ENCODE assay signal across 18 mouse cellular contexts in the genomic region with DNA sequence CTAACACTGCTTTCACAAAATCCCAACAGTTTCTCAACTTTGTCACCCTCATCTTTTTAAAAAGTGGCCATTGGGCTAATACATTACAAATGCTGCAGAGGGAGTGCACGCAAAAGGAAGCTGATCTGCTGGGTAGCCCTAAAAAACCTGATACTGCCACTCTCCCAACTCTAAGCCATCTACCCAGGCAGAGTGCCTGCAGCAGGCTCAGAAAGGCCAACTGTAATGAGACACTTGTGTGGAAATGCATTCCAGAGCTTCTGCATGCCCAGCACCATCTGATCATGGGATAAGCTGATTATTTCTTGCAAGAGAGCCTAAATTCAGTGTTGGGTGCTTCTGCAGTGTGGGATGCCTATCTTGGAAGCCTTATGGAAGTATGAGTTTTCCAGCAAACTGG. TPM values are rescaled to one million over a fixed set of nuclear protein-coding genes. Genes with fewer than 3 reads are reported as not detected.
DNase-seq lines count a peak whose midpoint lies in the region; ATAC-seq and TF ChIP-seq lines count a peak whose summit lies in the region.
"Had no signal": no experiment of that assay in that cellular context is flagged by ENCODE, and none has a peak within 500 bp of the region (broad histone marks: within the 10 kb centered on the region; RNA-seq: fewer than 3 reads in every experiment).

No protein-coding gene starts in this region.

- H3K9me3 ChIP-seq in kidney, postnatal 0 days (replicated peaks; ENCODE audit: low read length): no peaks in the 10 kb centered on the region
- no peaks in the 10 kb centered on the region for H3K9me3 ChIP-seq in limb, embryonic 13.5 days
- H3K9me3 ChIP-seq in hindbrain, embryonic 13.5 days: no peaks in the 10 kb centered on the region
- no peaks in the 10 kb centered on the region for H3K9me3 ChIP-seq in liver, embryonic 11.5 days (ENCODE audit: control insufficient read depth, low read length)
- H3K9me3 ChIP-seq: heart, embryonic 12.5 days; hindbrain, embryonic 12.5 days had no signal

- H3K36me3 ChIP-seq in kidney, postnatal 0 days (ENCODE audit: insufficient read depth, low read length): no peaks in the 10 kb centered on the region
- H3K36me3 ChIP-seq in limb, embryonic 13.5 days: no peaks in the 10 kb centered on the region
- H3K36me3 ChIP-seq in hindbrain, embryonic 13.5 days: no peaks in the 10 kb centered on the region
- no peaks in the 10 kb centered on the region for H3K36me3 ChIP-seq in liver, embryonic 11.5 days (ENCODE audit: control insufficient read depth, insufficient read depth, low read length)
- H3K36me3 ChIP-seq: heart, embryonic 12.5 days; hindbrain, embryonic 12.5 days had no signal

- TF ChIP-seq CTCF in kidney, postnatal 0 days (IDR thresholded peaks at IDR 0.05; ENCODE audit: low read depth): no peak

- WGBS in kidney, postnatal 0 days: 63% methylated on average over 1 of the region's 1 CpGs
- 23% methylated on average over 1 of the region's 1 CpGs for WGBS in limb, embryonic 13.5 days
- WGBS in hindbrain, embryonic 13.5 days: 87% methylated on average over 1 of the region's 1 CpGs
- 91% methylated on average over 1 of the region's 1 CpGs for WGBS in liver, embryonic 11.5 days

- H3K4me1 ChIP-seq in kidney, postnatal 0 days (replicated peaks; ENCODE audit: insufficient read depth, low read length): no peaks in the 10 kb centered on the region
- peaks cover 5% of the 10 kb centered on the region; the same call in 1 of the 2 replicates for H3K4me1 ChIP-seq in limb, embryonic 13.5 days
- no peaks in the 10 kb centered on the region for H3K4me1 ChIP-seq in hindbrain, embryonic 13.5 days (replicated peaks)
- H3K4me1 ChIP-seq in liver, embryonic 11.5 days (replicated peaks; ENCODE audit: control insufficient read depth, insufficient read depth, low read length): peaks cover 5% of the 10 kb centered on the region; the same call in 1 of the 2 replicates
- H3K4me1 ChIP-seq: heart, embryonic 12.5 days; hindbrain, embryonic 12.5 days had no signal

- ATAC-seq in kidney, postnatal 0 days (replicated peaks; ENCODE audit: low FRiP score, low read depth): no peak
- ATAC-seq in limb, embryonic 13.5 days (ENCODE audit: low FRiP score, low read depth): no peak
- ATAC-seq in hindbrain, embryonic 13.5 days (ENCODE audit: low FRiP score): no peak
- no peak for ATAC-seq in liver, embryonic 11.5 days (replicated peaks; ENCODE audit: low FRiP score)
- ATAC-seq: CD4-positive, CD25-positive, alpha-beta regulatory T cell, adult 4 months had no signal

- no peak overlapping the region for H3K9ac ChIP-seq in kidney, postnatal 0 days (ENCODE audit: low read depth, low read length)
- H3K9ac ChIP-seq in limb, embryonic 13.5 days: no peak overlapping the region
- H3K9ac ChIP-seq in hindbrain, embryonic 13.5 days: no peak overlapping the region
- H3K9ac ChIP-seq in liver, embryonic 11.5 days (ENCODE audit: low read depth, low read length): no peak overlapping the region
- H3K9ac ChIP-seq: heart, embryonic 12.5 days; hindbrain, embryonic 12.5 days had no signal

- no peak overlapping the region for H3K4me3 ChIP-seq in kidney, postnatal 0 days (replicated peaks; ENCODE audit: low read depth, low read length)
- H3K4me3 ChIP-seq in limb, embryonic 13.5 days: no peak overlapping the region
- H3K4me3 ChIP-seq in hindbrain, embryonic 13.5 days: no peak overlapping the region
- no peak overlapping the region for H3K4me3 ChIP-seq in liver, embryonic 11.5 days (ENCODE audit: low read depth, low read length)
- H3K4me3 ChIP-seq: heart, embryonic 12.5 days; hindbrain, embryonic 12.5 days had no signal

- no peaks in the 10 kb centered on the region for H3K27me3 ChIP-seq in kidney, postnatal 0 days (ENCODE audit: insufficient read depth, low read length)
- H3K27me3 ChIP-seq in limb, embryonic 13.5 days: no peaks in the 10 kb centered on the region
- H3K27me3 ChIP-seq in hindbrain, embryonic 13.5 days: 0 out of 2 replicates have a peak, but pooled peaks cover 4% of the 10 kb centered on the region
- H3K27me3 ChIP-seq in liver, embryonic 11.5 days (replicated peaks; ENCODE audit: control insufficient read depth, insufficient read depth, low read length): no peaks in the 10 kb centered on the region
- H3K27me3 ChIP-seq: heart, embryonic 12.5 days; hindbrain, embryonic 12.5 days had no signal

- no peak overlapping the region for H3K27ac ChIP-seq in kidney, postnatal 0 days
- H3K27ac ChIP-seq in limb, embryonic 13.5 days: peak overlapping the region; percentile 6; the same call in 1 of the 2 replicates
- no peak overlapping the region for H3K27ac ChIP-seq in hindbrain, embryonic 13.5 days
- H3K27ac ChIP-seq in liver, embryonic 11.5 days (ENCODE audit: low read depth, low read length): no peak overlapping the region
- H3K27ac ChIP-seq: hindbrain, embryonic 12.5 days had no signal

- no peak overlapping the region for H3K4me2 ChIP-seq in kidney, postnatal 0 days (ENCODE audit: low read length)
- no peak overlapping the region for H3K4me2 ChIP-seq in limb, embryonic 13.5 days (replicated peaks)
- no peak overlapping the region for H3K4me2 ChIP-seq in hindbrain, embryonic 13.5 days
- H3K4me2 ChIP-seq in liver, embryonic 11.5 days: no peak overlapping the region
- H3K4me2 ChIP-seq: heart, embryonic 12.5 days; hindbrain, embryonic 12.5 days had no signal

- peak; percentile 13 for DNase-seq in kidney, postnatal 0 days (ENCODE audit: low spot score)
- no peak for DNase-seq in kidney, postnatal 14 days
- DNase-seq in adipocyte (ENCODE audit: low spot score): peak; percentile 33
- DNase-seq in gastrocnemius, adult 18-20 months (ENCODE audit: low spot score): peak; percentile 76
- no peak for DNase-seq in heart, adult 11 months
- DNase-seq in liver, embryonic 11.5 days (ENCODE audit: low spot score): no peak
- DNase-seq: cerebellum, adult 2 months; heart, postnatal 14 days; kidney, adult 9 months; kidney, postnatal 4 days; lung, adult 18-20 months; right cerebral cortex, adult 18-20 months; thymus, postnatal 25 days had no signal

RNA-seq across cellular contexts. Expression of a gene that starts 49.6 kb away (rescaled TPM):
- 10.1 and 10.6 TPM in 2 replicates for polyA plus RNA-seq in kidney, postnatal 0 days (2015; fragmentation: Nextera tagmentation; extraction: Ambion mirVana)
- 10 to 100 TPM; 27.7 to 27.9 TPM for total RNA-seq in gastrocnemius, adult 18-20 months (2021)
- 13.3 and 15.8 TPM in 2 replicates for polyA plus RNA-seq in limb, embryonic 13.5 days (2015; fragmentation: Nextera tagmentation; extraction: Ambion mirVana)
- polyA plus RNA-seq in hindbrain, embryonic 13.5 days (2015; fragmentation: Nextera tagmentation; extraction: Ambion mirVana): 14.4 and 15.5 TPM in 2 replicates
- 10.6 and 11.8 TPM in 2 replicates for polyA plus RNA-seq in liver, embryonic 11.5 days (2014; fragmentation: Nextera tagmentation; extraction: Ambion mirVana)

Comparison
In these comparisons a context has a peak if more than half of its experiments do, and no peak if none do; other contexts are left out.
1. DNase-seq: peak in kidney, postnatal 0 days (single experiment), adipocyte (single experiment) and gastrocnemius, adult 18-20 months (single experiment); none in kidney, postnatal 14 days (single experiment), heart, adult 11 months (single experiment) and liver, embryonic 11.5 days (single experiment).